Mouse (Mus musculus) lung, embryonic 15.5 days (tissue): ENCODE measurements at regions not wholly inside any gene's neighbourhood (a gene's known extent, or its start where the extent isn't known, plus 50 kb on each side); places are given as distances from the start of the nearest gene placed in this dataset.
A peak's percentile ranks its signal among the peaks of the same experiment; 100 is the strongest.

Source experiments
- ATAC-seq: fragments of 200-750 bp; cut with Nextera tagmentation; 2 replicates; pipeline ENCODE4 v1.8.0; 2017; ENCODE audit warnings: moderate number of reproducible peaks, borderline replicate concordance; ENCODE audit not compliant: low FRiP score, low TSS enrichment; ENCODE audit errors: extremely low read depth
- H3K27ac ChIP-seq: fragments of 300-500 bp; sonication (generic); 2 replicates; pipeline ENCODE4 v1.5.1; 2015; ENCODE audit warnings: moderate library complexity, mild to moderate bottlenecking, inconsistent platforms
- H3K27me3 ChIP-seq: fragments of 300-500 bp; sonication (generic); 2 replicates; pipeline ENCODE4 v1.6.1; 2015; ENCODE audit warnings: inconsistent platforms
- H3K36me3 ChIP-seq: fragments of 300-500 bp; sonication (generic); 2 replicates; pipeline ENCODE4 v1.6.1; 2015; ENCODE audit warnings: inconsistent platforms
- H3K4me1 ChIP-seq: fragments of 300-500 bp; sonication (generic); 2 replicates; pipeline ENCODE4 v1.6.1; 2015; ENCODE audit warnings: inconsistent platforms
- H3K4me2 ChIP-seq: fragments of 300-500 bp; sonication (generic); 2 replicates; pipeline ENCODE4 v1.6.1; 2015; ENCODE audit warnings: inconsistent platforms, mild to moderate bottlenecking, moderate library complexity
- H3K4me3 ChIP-seq: fragments of 300-500 bp; sonication (generic); 2 replicates; pipeline ENCODE4 v1.5.1; 2015; ENCODE audit warnings: mild to moderate bottlenecking, inconsistent platforms
- H3K9ac ChIP-seq: fragments of 300-500 bp; sonication (generic); 2 replicates; pipeline ENCODE4 v1.6.1; 2015; ENCODE audit warnings: inconsistent platforms
- H3K9me3 ChIP-seq: fragments of 300-500 bp; sonication (generic); 2 replicates; pipeline ENCODE4 v1.6.1; 2016; ENCODE audit warnings: inconsistent platforms
- WGBS: fragments of 180-500 bp; shearing (Covaris S2); methylation state at CpG from one replicate; pipeline ENCODE4 v1.1.7; 2015; 5-methylcytosine and 5-hydroxymethylcytosine counted together

DNA sequence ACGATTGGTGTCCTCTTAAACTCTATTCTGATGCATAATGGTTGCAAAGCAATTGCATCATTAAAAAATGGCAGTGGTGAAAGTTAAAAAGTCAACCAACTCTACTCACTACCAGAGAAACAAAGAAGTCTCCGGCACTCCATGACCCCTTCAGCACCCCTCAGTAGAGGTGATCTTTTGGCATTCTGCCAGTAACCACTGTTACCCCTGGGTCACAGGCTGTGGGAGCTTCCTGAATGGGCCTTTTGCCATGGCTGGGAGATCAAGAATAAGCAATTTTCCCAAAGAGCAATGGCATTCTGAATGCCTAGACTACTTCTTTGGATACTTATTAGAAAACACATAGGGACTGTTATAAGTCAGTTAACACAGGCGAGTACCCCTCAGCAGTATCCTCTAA is 391.2 kb downstream of the Nuf2 start:
- Histone ChIP-seq H3K36me3 (no peaks in the 10 kb centered on the region), H3K4me1 (no peaks in the 10 kb centered on the region), H3K27ac (no peak overlapping the region), H3K4me3 (no peak overlapping the region), H3K4me2 (no peak overlapping the region), H3K9me3 (no peaks in the 10 kb centered on the region), H3K9ac (no peak overlapping the region), H3K27me3 (no peaks in the 10 kb centered on the region)
- 69% methylated on average over 3 of the region's 3 CpGs for WGBS
- ATAC-seq = no peak

GRCm38 (mm10) chr1:169139507-169139906 is 391.8 kb downstream of the Nuf2 start:
- Histone ChIP-seq H3K36me3 (no peaks in the 10 kb centered on the region), H3K27ac (no peak overlapping the region), H3K4me2 (no peak overlapping the region), H3K9ac (no peak overlapping the region), H3K9me3 (no peaks in the 10 kb centered on the region), H3K27me3 (no peaks in the 10 kb centered on the region), H3K4me1 (no peaks in the 10 kb centered on the region), H3K4me3 (no peak overlapping the region)
- WGBS = 51% methylated on average over 5 of the region's 5 CpGs
- ATAC-seq = no peak

GRCm38 (mm10) chr1:169139184-169139486 is 392.1 kb downstream of the Nuf2 start:
- Histone ChIP-seq H3K27me3 (no peaks in the 10 kb centered on the region), H3K9ac (no peak overlapping the region), H3K4me2 (no peak overlapping the region), H3K4me3 (no peak overlapping the region), H3K9me3 (no peaks in the 10 kb centered on the region), H3K4me1 (no peaks in the 10 kb centered on the region), H3K36me3 (no peaks in the 10 kb centered on the region), H3K27ac (no peak overlapping the region)
- no peak for ATAC-seq
- 46% methylated on average over 2 of the region's 2 CpGs for WGBS

DNA sequence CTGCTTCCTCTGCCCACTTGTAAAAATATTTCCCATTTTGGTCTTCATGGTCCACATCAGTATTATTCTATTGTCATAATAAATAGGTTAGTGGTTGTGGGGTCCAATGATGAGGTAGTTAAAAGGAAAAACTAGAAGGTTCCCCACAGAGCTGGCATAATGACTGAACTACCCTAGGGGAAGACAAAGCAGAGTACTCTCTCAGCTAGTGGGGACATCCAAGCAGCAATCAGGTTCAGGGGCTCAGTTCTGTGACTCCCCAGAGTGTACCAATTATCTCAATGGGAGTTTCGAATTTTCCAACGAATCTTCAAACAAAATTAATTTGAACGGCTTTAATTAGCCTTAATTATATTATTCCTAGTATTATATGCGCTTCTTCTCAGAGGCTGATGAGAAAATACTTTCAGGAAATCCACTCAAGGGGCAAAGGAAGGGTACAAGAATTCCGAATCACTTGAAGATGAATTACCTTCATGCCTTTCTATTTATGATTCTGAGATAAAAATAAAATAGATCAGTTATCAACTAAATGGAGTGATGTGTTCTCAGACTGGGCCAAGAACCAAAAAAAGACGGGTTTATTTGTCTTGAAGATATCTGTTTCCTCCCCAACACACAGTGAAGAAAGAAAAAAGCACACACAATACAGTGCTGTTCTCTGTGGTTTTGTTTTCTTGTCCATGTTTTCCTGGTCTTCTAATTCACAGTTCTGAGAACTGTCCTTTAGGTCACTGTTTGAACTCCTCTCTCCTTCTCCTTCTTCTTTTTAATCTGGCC is 392.7 kb downstream of the Nuf2 start:
- Histone ChIP-seq H3K9ac (no peak overlapping the region), H3K4me3 (no peak overlapping the region), H3K4me1 (no peaks in the 10 kb centered on the region), H3K9me3 (no peaks in the 10 kb centered on the region), H3K4me2 (no peak overlapping the region), H3K27ac (no peak overlapping the region), H3K27me3 (no peaks in the 10 kb centered on the region), H3K36me3 (no peaks in the 10 kb centered on the region)
- ATAC-seq = no peak
- 49% methylated on average over 6 of the region's 6 CpGs for WGBS

GRCm38 (mm10) chr1:169135542-169135941 is 395.7 kb downstream of the Nuf2 start:
- no peak overlapping the region for H3K27ac ChIP-seq
- H3K27me3 ChIP-seq = no peaks in the 10 kb centered on the region
- H3K36me3 ChIP-seq = no peaks in the 10 kb centered on the region
- no peaks in the 10 kb centered on the region for H3K4me1 ChIP-seq
- no peaks in the 10 kb centered on the region for H3K9me3 ChIP-seq
- no peak overlapping the region for H3K4me2 ChIP-seq
- no peak overlapping the region for H3K9ac ChIP-seq
- no peak for ATAC-seq
- H3K4me3 ChIP-seq = no peak overlapping the region

DNA sequence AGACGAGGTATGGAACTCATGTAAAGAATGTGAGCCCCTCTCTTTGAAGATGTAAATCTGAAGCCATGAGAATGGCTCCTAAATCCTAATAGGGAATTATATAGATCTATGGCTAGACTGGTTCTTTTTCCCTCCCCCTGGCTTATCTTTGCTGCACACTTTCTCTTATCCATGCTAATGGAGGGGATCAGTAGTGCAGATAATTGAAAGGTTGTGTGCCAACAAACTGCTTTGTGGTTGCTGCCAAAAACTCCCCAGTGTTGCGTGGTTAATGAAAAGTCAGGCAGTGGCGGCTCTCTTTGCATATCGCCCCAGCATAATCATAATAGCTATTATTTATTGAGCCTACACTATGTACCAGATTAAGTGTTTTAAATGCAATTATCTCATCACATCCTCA is 427.6 kb downstream of the Nuf2 start:
- H3K27me3 ChIP-seq = no peaks in the 10 kb centered on the region
- H3K4me2 ChIP-seq = no peak overlapping the region
- ATAC-seq = no peak

DNA sequence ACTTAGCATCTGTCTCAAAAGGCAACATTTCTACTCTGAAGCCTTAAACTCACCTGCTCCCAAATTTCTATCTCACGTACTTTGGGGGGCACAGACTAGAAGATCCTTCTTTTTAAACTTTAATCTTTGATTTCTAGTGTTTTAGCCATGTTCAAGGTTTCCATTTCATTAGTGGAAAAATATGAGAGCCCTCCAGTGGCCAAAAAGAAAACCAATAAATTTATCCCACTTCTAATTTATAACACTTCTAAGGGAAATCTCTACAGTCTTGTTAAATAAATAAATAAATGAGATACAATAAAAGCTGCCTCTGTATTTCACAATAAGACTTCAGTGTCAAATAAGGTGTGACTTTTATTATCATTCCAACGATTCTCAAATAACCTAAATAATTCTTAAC is 428.2 kb downstream of the Nuf2 start:
- Histone ChIP-seq H3K4me3 (no peak overlapping the region), H3K27me3 (no peaks in the 10 kb centered on the region), H3K27ac (no peak overlapping the region), H3K4me2 (no peak overlapping the region), H3K4me1 (no peaks in the 10 kb centered on the region; the same call in 1 of the 2 replicates), H3K9me3 (no peaks in the 10 kb centered on the region), H3K36me3 (no peaks in the 10 kb centered on the region), H3K9ac (no peak overlapping the region)
- WGBS = 48% methylated on average over 2 of the region's 2 CpGs
- no peak for ATAC-seq

More for the DNA sequence above, 427.6 kb downstream of the Nuf2 start:
- H3K9ac ChIP-seq = no peak overlapping the region
- H3K4me1 ChIP-seq = no peaks in the 10 kb centered on the region; the same call in 1 of the 2 replicates
- no peaks in the 10 kb centered on the region for H3K36me3 ChIP-seq
- H3K27ac ChIP-seq = no peak overlapping the region
- WGBS = 44% methylated on average over 4 of the region's 4 CpGs
- H3K4me3 ChIP-seq = no peak overlapping the region
- H3K9me3 ChIP-seq = no peaks in the 10 kb centered on the region

- Histone ChIP-seq H3K4me2 (no peak overlapping the region), H3K4me1 (peaks cover 6% of the 10 kb centered on the region; the same call in 1 of the 2 replicates), H3K27me3 (no peaks in the 10 kb centered on the region), H3K9ac (no peak overlapping the region), H3K27ac (no peak overlapping the region), H3K9me3 (no peaks in the 10 kb centered on the region), H3K36me3 (no peaks in the 10 kb centered on the region), H3K4me3 (no peak overlapping the region)
- ATAC-seq = peak; percentile 70; the same call in 1 of the 2 replicates
- 30% methylated on average over 5 of the region's 5 CpGs for WGBS
Measured at GRCm38 (mm10) chr1:169099221-169099620, 432.0 kb downstream of the Nuf2 start.

GRCm38 (mm10) chr1:169096737-169097136 is 434.5 kb downstream of the Nuf2 start:
- no peak for ATAC-seq
- H3K4me2 ChIP-seq = no peak overlapping the region
- no peak overlapping the region for H3K27ac ChIP-seq
- H3K4me3 ChIP-seq = no peak overlapping the region
- 8% methylated on average over 5 of the region's 5 CpGs for WGBS
- peaks cover 6% of the 10 kb centered on the region; the same call in 1 of the 2 replicates for H3K4me1 ChIP-seq
- no peak overlapping the region for H3K9ac ChIP-seq
- no peaks in the 10 kb centered on the region for H3K27me3 ChIP-seq
- no peaks in the 10 kb centered on the region for H3K36me3 ChIP-seq
- no peaks in the 10 kb centered on the region for H3K9me3 ChIP-seq

GRCm38 (mm10) chr1:169093602-169094354 is 437.5 kb downstream of the Nuf2 start:
- Histone ChIP-seq H3K9me3 (no peaks in the 10 kb centered on the region), H3K4me3 (no peak overlapping the region), H3K9ac (no peak overlapping the region), H3K4me2 (no peak overlapping the region), H3K36me3 (no peaks in the 10 kb centered on the region), H3K27me3 (no peaks in the 10 kb centered on the region), H3K27ac (no peak overlapping the region), H3K4me1 (peaks cover 6% of the 10 kb centered on the region; the same call in 1 of the 2 replicates)
- no peak for ATAC-seq
- 48% methylated on average over 3 of the region's 3 CpGs for WGBS

- H3K4me2 ChIP-seq = no peak overlapping the region
- H3K9me3 ChIP-seq = no peaks in the 10 kb centered on the region
- no peaks in the 10 kb centered on the region for H3K36me3 ChIP-seq
- no peaks in the 10 kb centered on the region for H3K4me1 ChIP-seq
- H3K4me3 ChIP-seq = no peak overlapping the region
- no peak overlapping the region for H3K9ac ChIP-seq
- 64% methylated on average over 3 of the region's 3 CpGs for whole genome bisulfite sequencing
- no peak for ATAC-seq
- no peaks in the 10 kb centered on the region for H3K27me3 ChIP-seq
- H3K27ac ChIP-seq = no peak overlapping the region
Measured at GRCm38 (mm10) chr1:169086032-169086431, 445.2 kb downstream of the Nuf2 start.

GRCm38 (mm10) chr1:169080686-169081085 is 450.6 kb downstream of the Nuf2 start:
- 82% methylated on average over 1 of the region's 1 CpGs for whole genome bisulfite sequencing
- ATAC-seq = no peak
- no peak overlapping the region for H3K4me2 ChIP-seq
- H3K4me3 ChIP-seq = no peak overlapping the region
- no peaks in the 10 kb centered on the region for H3K36me3 ChIP-seq
- no peaks in the 10 kb centered on the region for H3K4me1 ChIP-seq
- no peaks in the 10 kb centered on the region for H3K27me3 ChIP-seq
- H3K9me3 ChIP-seq = no peaks in the 10 kb centered on the region
- no peak overlapping the region for H3K9ac ChIP-seq
- H3K27ac ChIP-seq = no peak overlapping the region
